Mouse (Mus musculus): ENCODE data around the gene Pbx1. TPM values are rescaled to one million over a fixed set of nuclear protein-coding genes. Genes with fewer than 3 reads are reported as not detected.

The Pbx1 gene
- polyA plus RNA-seq, 1 experiment from 2014 or later = 48.8 TPM

DNA sequence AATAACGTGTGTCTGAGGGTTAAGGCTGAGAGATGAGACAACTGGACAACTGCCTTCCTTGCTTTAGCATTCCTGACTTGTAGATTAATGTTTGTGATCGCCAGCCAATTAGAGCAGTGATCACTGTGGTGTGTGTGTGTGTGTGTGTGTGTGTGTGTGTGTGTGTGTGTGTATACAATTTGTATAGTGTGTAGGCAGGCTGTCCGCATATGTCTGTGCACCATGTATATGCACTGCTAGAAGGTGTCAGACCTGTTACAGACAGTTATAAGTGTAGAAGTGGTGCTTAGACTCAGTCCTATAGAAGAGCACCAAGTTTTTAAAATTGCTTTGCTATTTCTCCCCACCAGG is 234.2 kb downstream of the Pbx1 start:
- H3K27ac ChIP-seq (ENCODE audit: low read depth) = no peak overlapping the region
- no peak for TF ChIP-seq CTCF (IDR thresholded peaks at IDR 0.05; ENCODE audit: low read depth)
- H3K4me1 ChIP-seq (ENCODE audit: insufficient read depth) = 0 out of 2 replicates have a peak, but pooled peaks cover 6% of the 10 kb centered on the region
- ATAC-seq (ENCODE audit: insufficient read depth) (peak; percentile 91), DNase-seq (no peak)
- no peak overlapping the region for H3K4me2 ChIP-seq
- no peaks in the 10 kb centered on the region for H3K9me3 ChIP-seq (ENCODE audit: low read depth, low read length)
- no peak overlapping the region for H3K4me3 ChIP-seq (ENCODE audit: low read depth, low read length)
- H3K27me3 ChIP-seq (ENCODE audit: insufficient read depth, low read length) = no peaks in the 10 kb centered on the region
- no peak overlapping the region for H3K9ac ChIP-seq
- peaks cover 54% of the 10 kb centered on the region for H3K36me3 ChIP-seq (ENCODE audit: insufficient read depth)
- WGBS = 36% methylated on average over 3 of the region's 3 CpGs

- 59% methylated on average over 6 of the region's 6 CpGs for WGBS
- no peak for TF ChIP-seq CTCF (IDR thresholded peaks at IDR 0.05; ENCODE audit: low read depth)
- H3K4me2 ChIP-seq = no peak overlapping the region
- ATAC-seq (ENCODE audit: insufficient read depth) = peak; percentile 98
- H3K4me3 ChIP-seq (ENCODE audit: low read depth, low read length) = no peak overlapping the region
- no peaks in the 10 kb centered on the region for H3K27me3 ChIP-seq (ENCODE audit: insufficient read depth, low read length)
- no peak overlapping the region for H3K9ac ChIP-seq
- H3K27ac ChIP-seq (ENCODE audit: low read depth) = no peak overlapping the region; the same call in 1 of the 2 replicates
- 0 out of 2 replicates have a peak, but pooled peaks cover 6% of the 10 kb centered on the region for H3K4me1 ChIP-seq (ENCODE audit: insufficient read depth)
- H3K36me3 ChIP-seq (ENCODE audit: insufficient read depth) = peaks cover 50% of the 10 kb centered on the region
- H3K9me3 ChIP-seq (ENCODE audit: low read depth, low read length) = no peaks in the 10 kb centered on the region
- DNase-seq = peak; percentile 92
Measured at GRCm38 (mm10) chr1:168197195-168197907, 234.7 kb downstream of the Pbx1 start.

DNA sequence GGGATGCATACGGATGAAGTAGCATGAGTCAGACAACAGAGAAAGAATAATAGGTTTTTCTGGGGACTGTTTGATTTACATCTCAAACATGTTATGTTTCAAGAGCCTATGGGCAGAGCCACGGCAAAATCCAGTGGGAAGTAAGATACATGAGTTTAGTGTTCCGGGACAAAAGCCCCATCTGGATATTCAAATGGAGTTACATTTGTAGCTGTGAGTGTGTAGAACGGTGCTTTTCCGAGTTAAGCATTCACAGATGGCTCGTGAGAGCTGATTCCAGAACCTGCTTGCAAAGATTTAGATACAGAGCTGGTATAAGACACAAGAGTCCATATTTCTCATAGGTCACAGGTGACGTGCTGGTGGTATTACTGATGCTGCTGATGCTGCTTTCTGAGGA is 238.7 kb downstream of the Pbx1 start:
- Histone ChIP-seq H3K4me1 (ENCODE audit: insufficient read depth) (0 out of 2 replicates have a peak, but pooled peaks cover 6% of the 10 kb centered on the region), H3K9me3 (ENCODE audit: low read depth, low read length) (no peaks in the 10 kb centered on the region), H3K27me3 (ENCODE audit: insufficient read depth, low read length) (no peaks in the 10 kb centered on the region), H3K4me2 (no peak overlapping the region), H3K4me3 (ENCODE audit: low read depth, low read length) (no peak overlapping the region), H3K27ac (ENCODE audit: low read depth) (no peak overlapping the region), H3K36me3 (ENCODE audit: insufficient read depth) (peaks cover 37% of the 10 kb centered on the region), H3K9ac (no peak overlapping the region)
- DNase-seq (no peak), ATAC-seq (ENCODE audit: insufficient read depth) (no peak)
- 77% methylated on average over 7 of the region's 7 CpGs for WGBS
- TF ChIP-seq CTCF (IDR thresholded peaks at IDR 0.05; ENCODE audit: low read depth) = no peak

- Histone ChIP-seq H3K9ac (no peak overlapping the region), H3K27me3 (ENCODE audit: insufficient read depth, low read length) (no peaks in the 10 kb centered on the region), H3K9me3 (ENCODE audit: low read depth, low read length) (no peaks in the 10 kb centered on the region), H3K4me3 (ENCODE audit: low read depth, low read length) (no peak overlapping the region), H3K36me3 (ENCODE audit: insufficient read depth) (peaks cover 47% of the 10 kb centered on the region), H3K4me1 (ENCODE audit: insufficient read depth) (peaks cover 27% of the 10 kb centered on the region; the same call in 1 of the 2 replicates), H3K4me2 (no peak overlapping the region), H3K27ac (ENCODE audit: low read depth) (no peak overlapping the region)
- 95% methylated on average over 8 of the region's 8 CpGs for WGBS
- ATAC-seq (ENCODE audit: insufficient read depth) = no peak
- no peak for DNase-seq
- no peak for TF ChIP-seq CTCF (IDR thresholded peaks at IDR 0.05; ENCODE audit: low read depth)
Measured at GRCm38 (mm10) chr1:168182816-168183215, 249.3 kb downstream of the Pbx1 start.

DNA sequence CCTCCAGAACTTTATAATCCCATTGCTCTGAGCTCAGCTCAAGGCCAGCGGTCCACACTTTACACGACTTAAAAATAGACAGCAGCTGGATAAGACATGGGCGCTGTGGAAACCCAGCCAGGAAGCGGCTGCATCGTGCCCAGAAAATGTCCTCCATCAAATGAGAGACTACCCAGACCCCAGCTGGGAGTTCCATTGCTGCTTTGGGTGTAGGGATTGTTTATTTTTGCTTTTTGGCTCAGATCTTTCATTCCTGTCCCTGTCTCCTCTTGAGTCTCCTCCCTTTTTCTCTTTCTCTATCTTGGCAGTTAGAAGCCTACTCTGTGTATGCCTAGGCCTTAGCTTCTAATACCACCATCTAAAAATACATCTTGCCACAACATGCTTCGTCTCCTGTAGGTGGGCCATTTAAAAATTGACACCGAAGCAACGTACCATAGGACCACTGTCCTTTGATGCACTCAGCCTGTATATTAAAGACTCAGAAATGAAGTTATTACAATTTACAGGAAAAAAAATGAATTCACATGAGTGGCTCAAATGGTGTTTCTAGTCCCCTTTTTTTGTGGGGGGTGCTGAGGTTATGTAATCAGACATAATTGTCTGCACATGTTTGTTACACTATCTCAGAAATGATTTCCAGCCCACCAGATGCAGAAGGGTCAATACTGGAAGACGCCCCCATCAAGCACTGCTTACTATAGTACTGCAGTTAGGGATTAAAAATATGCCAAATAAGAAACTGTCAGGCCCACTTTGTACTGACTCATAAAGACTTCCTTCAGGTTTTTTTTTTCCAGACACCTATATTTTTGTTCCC is 251.2 kb downstream of the Pbx1 start:
- no peak overlapping the region for H3K4me3 ChIP-seq (ENCODE audit: low read depth, low read length)
- peak; percentile 92 for ATAC-seq (ENCODE audit: insufficient read depth)
- 34% methylated on average over 9 of the region's 9 CpGs for WGBS
- no peak overlapping the region for H3K9ac ChIP-seq
- no peaks in the 10 kb centered on the region for H3K9me3 ChIP-seq (ENCODE audit: low read depth, low read length)
- peak overlapping the region; percentile 87 for H3K27ac ChIP-seq (ENCODE audit: low read depth)
- no peak overlapping the region for H3K4me2 ChIP-seq
- H3K4me1 ChIP-seq (ENCODE audit: insufficient read depth) = peaks cover 21% of the 10 kb centered on the region; the same call in 1 of the 2 replicates
- TF ChIP-seq CTCF (IDR thresholded peaks at IDR 0.05; ENCODE audit: low read depth) = 0 out of 2 replicates have a peak, but pooled peaks have one; percentile 10
- peak; percentile 92 for DNase-seq
- peaks cover 43% of the 10 kb centered on the region for H3K36me3 ChIP-seq (ENCODE audit: insufficient read depth)
- no peaks in the 10 kb centered on the region for H3K27me3 ChIP-seq (ENCODE audit: insufficient read depth, low read length)

DNA sequence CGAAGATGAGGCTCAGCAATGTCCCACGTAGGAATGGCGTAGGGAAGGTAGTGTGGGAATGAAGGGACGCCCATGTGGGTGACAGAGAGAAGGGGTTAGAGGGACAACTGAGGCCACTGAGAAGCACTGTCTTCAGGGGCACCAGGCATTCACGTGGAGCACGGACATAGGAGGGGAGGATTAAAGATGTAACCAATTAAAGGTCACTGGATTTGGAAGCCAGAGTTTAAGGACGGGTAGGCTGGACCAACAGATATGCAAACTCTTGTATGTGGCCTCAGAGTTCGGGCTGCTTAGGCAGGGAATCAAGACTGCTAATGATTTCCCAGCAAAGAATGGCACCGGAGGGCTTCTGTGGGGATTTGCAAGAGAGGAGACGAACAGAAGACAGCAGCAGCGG is 252.4 kb downstream of the Pbx1 start:
- ATAC-seq (ENCODE audit: insufficient read depth) = no peak
- DNase-seq = no peak
- H3K4me1 ChIP-seq (ENCODE audit: insufficient read depth) = peaks cover 21% of the 10 kb centered on the region; the same call in 1 of the 2 replicates
- no peak overlapping the region for H3K4me3 ChIP-seq (ENCODE audit: low read depth, low read length)
- peaks cover 41% of the 10 kb centered on the region for H3K36me3 ChIP-seq (ENCODE audit: insufficient read depth)
- TF ChIP-seq CTCF (IDR thresholded peaks at IDR 0.05; ENCODE audit: low read depth) = no peak
- H3K9ac ChIP-seq = no peak overlapping the region
- peak overlapping the region; percentile 62 for H3K27ac ChIP-seq (ENCODE audit: low read depth)
- 73% methylated on average over 11 of the region's 11 CpGs for WGBS
- no peaks in the 10 kb centered on the region for H3K9me3 ChIP-seq (ENCODE audit: low read depth, low read length)
- no peak overlapping the region for H3K4me2 ChIP-seq
- H3K27me3 ChIP-seq (ENCODE audit: insufficient read depth, low read length) = no peaks in the 10 kb centered on the region

DNA sequence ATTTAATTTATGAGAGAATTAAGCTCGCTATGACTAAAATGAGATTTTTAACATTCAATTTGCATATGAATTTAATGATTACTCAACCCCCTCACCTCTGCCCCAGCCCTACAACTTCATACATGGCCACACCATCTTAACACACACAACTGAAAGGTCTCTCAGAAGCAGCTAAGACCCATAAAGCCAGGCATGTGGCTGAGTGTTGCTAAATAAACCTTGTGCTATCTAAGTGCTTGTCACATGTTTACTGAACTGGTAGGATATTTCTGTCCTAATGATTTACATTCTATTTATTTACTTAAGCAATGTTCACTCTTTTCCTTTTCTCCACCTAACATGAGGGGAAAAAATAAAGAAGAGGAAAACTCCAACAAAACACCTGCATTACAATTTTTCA is 253.5 kb downstream of the Pbx1 start:
- Histone ChIP-seq H3K9ac (no peak overlapping the region), H3K9me3 (ENCODE audit: low read depth, low read length) (no peaks in the 10 kb centered on the region), H3K27me3 (ENCODE audit: insufficient read depth, low read length) (no peaks in the 10 kb centered on the region), H3K4me3 (ENCODE audit: low read depth, low read length) (no peak overlapping the region), H3K4me2 (no peak overlapping the region), H3K4me1 (ENCODE audit: insufficient read depth) (peaks cover 21% of the 10 kb centered on the region; the same call in 1 of the 2 replicates), H3K27ac (ENCODE audit: low read depth) (peak overlapping the region; percentile 36; the same call in 1 of the 2 replicates), H3K36me3 (ENCODE audit: insufficient read depth) (peaks cover 37% of the 10 kb centered on the region)
- TF ChIP-seq CTCF (IDR thresholded peaks at IDR 0.05; ENCODE audit: low read depth) = no peak
- ATAC-seq (ENCODE audit: insufficient read depth) (peak; percentile 42; the same call in 1 of the 2 replicates), DNase-seq (peak; percentile 69)
- WGBS = 64% methylated on average over 1 of the region's 1 CpGs

Data from lung, embryonic 14.5 days (tissue).